Mouse (Mus musculus) heart, embryonic 11.5 days (tissue): Measurements from ENCODE around the gene Ppp1r3c. TPM values are rescaled to one million over a fixed set of nuclear protein-coding genes. Genes with fewer than 3 reads are reported as not detected.
A peak's percentile ranks its signal among the peaks of the same experiment; 100 is the strongest.

Source experiments
- ATAC-seq: fragments of 200-750 bp; cut with Nextera tagmentation; replicated peaks from 2 replicates; pipeline ENCODE4 v1.8.0; 2017; ENCODE audit warnings: moderate library complexity; ENCODE audit not compliant: insufficient number of reproducible peaks, low FRiP score, low TSS enrichment
- H3K27ac ChIP-seq: fragments of 300-500 bp; sonication (generic); 2 replicates; pipeline ENCODE4 v1.5.1; 2014; ENCODE audit warnings: mild to moderate bottlenecking, low read depth, low read length
- H3K27me3 ChIP-seq: fragments of 300-500 bp; sonication (generic); 2 replicates; pipeline ENCODE4 v1.6.1; 2014; ENCODE audit warnings: mild to moderate bottlenecking, low read length, mixed read lengths; ENCODE audit not compliant: control insufficient read depth, insufficient read depth
- H3K36me3 ChIP-seq: fragments of 300-500 bp; sonication (generic); 2 replicates; pipeline ENCODE4 v1.6.1; 2014; ENCODE audit warnings: mild to moderate bottlenecking, low read length, moderate library complexity, mixed read lengths; ENCODE audit not compliant: control insufficient read depth, insufficient read depth
- H3K4me1 ChIP-seq: fragments of 300-500 bp; sonication (generic); 2 replicates; pipeline ENCODE4 v1.6.1; 2014; ENCODE audit warnings: low read length; ENCODE audit not compliant: control insufficient read depth, insufficient read depth
- H3K4me2 ChIP-seq: fragments of 300-500 bp; sonication (generic); 2 replicates; pipeline ENCODE4 v1.6.1; 2014; ENCODE audit warnings: mild to moderate bottlenecking, moderate library complexity
- H3K4me3 ChIP-seq: fragments of 300-500 bp; sonication (generic); 2 replicates; pipeline ENCODE4 v1.5.1; 2014; ENCODE audit warnings: low read depth, low read length
- H3K9ac ChIP-seq: fragments of 300-500 bp; sonication (generic); 2 replicates; pipeline ENCODE4 v1.6.1; 2014; ENCODE audit warnings: mild to moderate bottlenecking, low read depth, low read length, moderate library complexity
- H3K9me3 ChIP-seq: fragments of 300-500 bp; sonication (generic); replicated peaks from 2 replicates; pipeline ENCODE4 v1.6.1; 2016; ENCODE audit warnings: low read length; ENCODE audit not compliant: control insufficient read depth
- WGBS: fragments of 180-500 bp; shearing (Covaris S2); extraction: QIAGEN DNeasy Blood & Tissue Kit; methylation state at CpG from one replicate; pipeline ENCODE4 v1.1.7; 2014; ENCODE audit not compliant: insufficient replicate concordance; 5-methylcytosine and 5-hydroxymethylcytosine counted together
- polyA plus RNA-seq: library from polyadenylated mRNA; unstranded; fragments of >200 nt; fragmentation: Nextera tagmentation; extraction: Ambion mirVana; gene quantifications from 2 replicates; pipeline ENCODE4 v1.2.1, GENCODE M21; 2014

The Ppp1r3c gene
- polyA plus RNA-seq, result 58.4 and 72.9 TPM in 2 replicates

- Histone ChIP-seq H3K4me3 (peak within 1 kb of the TSS; percentile 55), H3K36me3 (peaks cover 3% of the 10 kb centered on the region; the same call in 1 of the 2 replicates), H3K9ac (peak within 1 kb of the TSS; percentile 67), H3K27me3 (no peaks in the 10 kb centered on the region), H3K4me1 (peaks cover 13% of the 10 kb centered on the region), H3K27ac (peak within 1 kb of the TSS; percentile 89), H3K4me2 (peak within 1 kb of the TSS; percentile 68), H3K9me3 (no peaks in the 10 kb centered on the region)
- peak; percentile 96 for ATAC-seq
- WGBS, result under 1% methylated on average over 33 of the region's 33 CpGs
Observed at GRCm38 (mm10) chr19:36736537-36736936, at the start of gene Ppp1r3c. Ppp1r3c (minus strand) TSS chr19:36736653.

GRCm38 (mm10) chr19:36783179-36783578 is 46.7 kb upstream of the Ppp1r3c start:
- H3K36me3 ChIP-seq, result no peaks in the 10 kb centered on the region
- no peaks in the 10 kb centered on the region for H3K9me3 ChIP-seq
- H3K4me1 ChIP-seq, result no peaks in the 10 kb centered on the region
- H3K4me3 ChIP-seq, result no peak overlapping the region
- no peak overlapping the region for H3K27ac ChIP-seq
- H3K4me2 ChIP-seq, result no peak overlapping the region
- H3K9ac ChIP-seq, result no peak overlapping the region
- WGBS, result 69% methylated on average over 6 of the region's 6 CpGs
- ATAC-seq, result no peak; the same call in 1 of the 2 replicates
- no peaks in the 10 kb centered on the region for H3K27me3 ChIP-seq

- no peaks in the 10 kb centered on the region for H3K27me3 ChIP-seq
- 70% methylated on average over 3 of the region's 3 CpGs for WGBS
- H3K9ac ChIP-seq, result no peak overlapping the region
- H3K27ac ChIP-seq, result no peak overlapping the region
- H3K4me1 ChIP-seq, result no peaks in the 10 kb centered on the region
- ATAC-seq, result no peak
- no peak overlapping the region for H3K4me3 ChIP-seq
- H3K9me3 ChIP-seq, result no peaks in the 10 kb centered on the region
- H3K36me3 ChIP-seq, result no peaks in the 10 kb centered on the region
- H3K4me2 ChIP-seq, result no peak overlapping the region
Observed at GRCm38 (mm10) chr19:36782591-36782990, 46.1 kb upstream of the Ppp1r3c start.

GRCm38 (mm10) chr19:36781996-36782395 is 45.5 kb upstream of the Ppp1r3c start:
- no peak overlapping the region for H3K27ac ChIP-seq
- WGBS, result 77% methylated on average over 3 of the region's 3 CpGs
- H3K4me3 ChIP-seq, result no peak overlapping the region
- H3K4me2 ChIP-seq, result no peak overlapping the region
- H3K9me3 ChIP-seq, result no peaks in the 10 kb centered on the region
- no peaks in the 10 kb centered on the region for H3K36me3 ChIP-seq
- no peak overlapping the region for H3K9ac ChIP-seq
- no peak for ATAC-seq
- H3K4me1 ChIP-seq, result no peaks in the 10 kb centered on the region
- no peaks in the 10 kb centered on the region for H3K27me3 ChIP-seq

- WGBS, result 85% methylated on average over 1 of the region's 1 CpGs
- no peak for ATAC-seq
- H3K9ac ChIP-seq, result no peak overlapping the region
Observed at GRCm38 (mm10) chr19:36780375-36780774, 43.9 kb upstream of the Ppp1r3c start.

GRCm38 (mm10) chr19:36779765-36780164 is 43.3 kb upstream of the Ppp1r3c start:
- H3K9ac ChIP-seq, result no peak overlapping the region
- no peaks in the 10 kb centered on the region for H3K4me1 ChIP-seq
- no peaks in the 10 kb centered on the region for H3K9me3 ChIP-seq
- no peak overlapping the region for H3K27ac ChIP-seq
- no peaks in the 10 kb centered on the region for H3K27me3 ChIP-seq
- no peak overlapping the region for H3K4me2 ChIP-seq
- no peak overlapping the region for H3K4me3 ChIP-seq
- H3K36me3 ChIP-seq, result no peaks in the 10 kb centered on the region
- no peak for ATAC-seq
- WGBS, result 77% methylated on average over 3 of the region's 3 CpGs

More at GRCm38 (mm10) chr19:36780375-36780774, 43.9 kb upstream of the Ppp1r3c start:
- Histone ChIP-seq H3K4me3 (no peak overlapping the region), H3K4me1 (no peaks in the 10 kb centered on the region), H3K9me3 (no peaks in the 10 kb centered on the region), H3K27me3 (no peaks in the 10 kb centered on the region), H3K4me2 (no peak overlapping the region), H3K36me3 (no peaks in the 10 kb centered on the region), H3K27ac (no peak overlapping the region)

GRCm38 (mm10) chr19:36775531-36775930 is 39.1 kb upstream of the Ppp1r3c start:
- Histone ChIP-seq H3K27me3 (no peaks in the 10 kb centered on the region), H3K4me2 (no peak overlapping the region), H3K36me3 (no peaks in the 10 kb centered on the region), H3K9me3 (no peaks in the 10 kb centered on the region), H3K27ac (no peak overlapping the region), H3K9ac (no peak overlapping the region), H3K4me1 (no peaks in the 10 kb centered on the region), H3K4me3 (no peak overlapping the region)
- WGBS, result 89% methylated on average over 8 of the region's 8 CpGs
- ATAC-seq, result no peak

GRCm38 (mm10) chr19:36773716-36774459 is 37.4 kb upstream of the Ppp1r3c start:
- Histone ChIP-seq H3K36me3 (no peaks in the 10 kb centered on the region), H3K9ac (no peak overlapping the region), H3K27ac (no peak overlapping the region), H3K4me1 (no peaks in the 10 kb centered on the region), H3K4me3 (no peak overlapping the region), H3K27me3 (no peaks in the 10 kb centered on the region), H3K9me3 (no peaks in the 10 kb centered on the region), H3K4me2 (no peak overlapping the region)
- ATAC-seq, result no peak
- WGBS, result 78% methylated on average over 8 of the region's 8 CpGs

- Histone ChIP-seq H3K36me3 (no peaks in the 10 kb centered on the region), H3K4me1 (no peaks in the 10 kb centered on the region), H3K27ac (no peak overlapping the region), H3K4me3 (no peak overlapping the region), H3K9me3 (no peaks in the 10 kb centered on the region), H3K4me2 (no peak overlapping the region), H3K9ac (no peak overlapping the region), H3K27me3 (no peaks in the 10 kb centered on the region)
- ATAC-seq, result no peak
- WGBS, result 73% methylated on average over 8 of the region's 8 CpGs
Observed at GRCm38 (mm10) chr19:36768084-36768483, 31.6 kb upstream of the Ppp1r3c start.
